Comparison of ENCODE assay signal across 21 mouse cellular contexts in the genomic region with DNA sequence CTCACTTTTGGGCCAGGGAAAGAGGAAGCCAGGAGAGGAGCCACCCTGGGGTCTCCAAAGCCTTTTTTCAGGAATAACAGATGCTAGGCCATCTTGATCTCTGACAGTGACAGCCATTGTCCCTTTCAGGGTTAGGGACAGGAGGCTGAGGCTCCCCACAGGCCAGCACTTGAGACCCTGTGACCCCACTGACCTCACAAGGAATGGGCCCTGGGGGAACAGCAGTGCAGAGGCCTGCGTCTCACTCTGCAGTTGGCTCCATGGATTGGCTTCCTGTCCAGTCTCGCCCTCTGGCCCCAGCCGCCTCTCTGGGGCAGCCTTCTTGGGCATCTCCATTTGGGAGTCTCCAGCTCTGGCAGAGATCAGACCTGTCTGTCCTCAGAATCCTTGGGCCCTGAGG. TPM values are rescaled to one million over a fixed set of nuclear protein-coding genes. Genes with fewer than 3 reads are reported as not detected.
"Had no signal": no experiment of that assay in that cellular context is flagged by ENCODE, and none has a peak within 500 bp of the region (broad histone marks: within the 10 kb centered on the region; RNA-seq: fewer than 3 reads in every experiment).

No protein-coding gene starts in this region.

- DNase-seq: kidney, adult 8-10 months; kidney, postnatal 10 days; kidney, postnatal 36 days; layer of hippocampus, postnatal 36 days; liver, postnatal 0 days; lung, embryonic 14.5 days; midbrain, embryonic 14.5 days; retina, postnatal 1 day; right cerebral cortex, postnatal 25 days; spleen, adult 18-20 months; thymus, postnatal 25 days had no signal

- H3K9me3 ChIP-seq: kidney, embryonic 15.5 days; limb, embryonic 12.5 days; limb, embryonic 15.5 days; neural tube, embryonic 12.5 days; stomach, embryonic 15.5 days had no signal

- H3K9ac ChIP-seq: kidney, embryonic 15.5 days; limb, embryonic 12.5 days; limb, embryonic 15.5 days; liver, embryonic 14.5 days; liver, postnatal 0 days; lung, embryonic 14.5 days; neural tube, embryonic 12.5 days; stomach, embryonic 15.5 days had no signal

- ATAC-seq: liver, postnatal 0 days; lung, postnatal 0 days had no signal

- H3K4me3 ChIP-seq: kidney, embryonic 15.5 days; left cerebral cortex, adult 2 months; limb, embryonic 12.5 days; limb, embryonic 15.5 days; neural tube, embryonic 12.5 days; stomach, embryonic 15.5 days had no signal

- H3K27ac ChIP-seq: kidney, embryonic 15.5 days; left cerebral cortex, adult 2 months; limb, embryonic 12.5 days; limb, embryonic 15.5 days; liver, embryonic 14.5 days; macrophage; neural tube, embryonic 12.5 days; stomach, embryonic 15.5 days had no signal

- H3K36me3 ChIP-seq: kidney, embryonic 15.5 days; limb, embryonic 12.5 days; limb, embryonic 15.5 days; neural tube, embryonic 12.5 days; stomach, embryonic 15.5 days had no signal

- H3K27me3 ChIP-seq: kidney, embryonic 15.5 days; limb, embryonic 12.5 days; limb, embryonic 15.5 days; neural tube, embryonic 12.5 days; stomach, embryonic 15.5 days had no signal

- H3K4me2 ChIP-seq: kidney, embryonic 15.5 days; limb, embryonic 12.5 days; limb, embryonic 15.5 days; liver, embryonic 11.5 days; lung, embryonic 14.5 days; neural tube, embryonic 12.5 days; stomach, embryonic 15.5 days had no signal

RNA-seq across cellular contexts. Expression of gene Ripor3, which starts 2.3 kb away (rescaled TPM):
- polyA plus RNA-seq: macrophage had no signal
